Mouse (Mus musculus): ENCODE measurements around the gene Igsf8. TPM values are rescaled to one million over a fixed set of nuclear protein-coding genes. Genes with fewer than 3 reads are reported as not detected.
A peak's percentile ranks its signal among the peaks of the same experiment; 100 is the strongest.
"Not testable (repeated sequence)": the region's sequence is repeated elsewhere in the genome, so short reads cannot be mapped to it uniquely, and the experiment has no call there.

Gene Igsf8
- total and polyA plus RNA-seq, 2 experiments from 2014 or later: 90.8 to 136 TPM

GRCm38 (mm10) chr1:172242401-172242800 lies 19.0 kb upstream of the Igsf8 start:
- 6% methylated on average over 2 of the region's 2 CpGs for WGBS
- TF ChIP-seq CTCF (IDR thresholded peaks at IDR 0.05; ENCODE audit: low read depth): no peak
- no peaks in the 10 kb centered on the region for H3K27me3 ChIP-seq (ENCODE audit: insufficient read depth, low read length)

GRCm38 (mm10) chr1:172243547-172244205 lies 17.8 kb upstream of the Igsf8 start:
- Histone ChIP-seq H3K4me3 (ENCODE audit: low read length) (no peak overlapping the region), H3K36me3 (ENCODE audit: insufficient read depth, low read length) (no peaks in the 10 kb centered on the region), H3K9ac (replicated peaks; ENCODE audit: low read length) (no peak overlapping the region), H3K4me1 (ENCODE audit: insufficient read depth, low read length) (peaks cover 4% of the 10 kb centered on the region), H3K4me2 (ENCODE audit: low read depth, low read length) (no peak overlapping the region), H3K27ac (no peak overlapping the region), H3K9me3 (ENCODE audit: low read length) (no peaks in the 10 kb centered on the region), H3K27me3 (ENCODE audit: insufficient read depth, low read length) (no peaks in the 10 kb centered on the region)
- no peak for ATAC-seq
- WGBS: 29% methylated on average over 16 of the region's 16 CpGs
- DNase-seq (ENCODE audit: low spot score): peak; percentile 30
- peak; percentile 36 for TF ChIP-seq CTCF (IDR thresholded peaks at IDR 0.05; ENCODE audit: low read depth)

More at GRCm38 (mm10) chr1:172242401-172242800, 19.0 kb upstream of the Igsf8 start:
- peak overlapping the region; percentile 16; the same call in 1 of the 2 replicates for H3K27ac ChIP-seq
- H3K4me2 ChIP-seq (ENCODE audit: low read depth, low read length): no peak overlapping the region
- no peak overlapping the region for H3K9ac ChIP-seq (replicated peaks; ENCODE audit: low read length)
- DNase-seq (ENCODE audit: low spot score) (peak; percentile 53), ATAC-seq (peak; percentile 85)
- H3K4me1 ChIP-seq (ENCODE audit: insufficient read depth, low read length): peaks cover 4% of the 10 kb centered on the region
- no peaks in the 10 kb centered on the region for H3K9me3 ChIP-seq (ENCODE audit: low read length)
- H3K4me3 ChIP-seq (ENCODE audit: low read length): no peak overlapping the region
- H3K36me3 ChIP-seq (ENCODE audit: insufficient read depth, low read length): no peaks in the 10 kb centered on the region

- not testable (repeated sequence) for H3K4me1 ChIP-seq (ENCODE audit: insufficient read depth, low read length); H3K27ac ChIP-seq; ATAC-seq; H3K9me3 ChIP-seq (ENCODE audit: low read length); H3K4me3 ChIP-seq (ENCODE audit: low read length); H3K9ac ChIP-seq (replicated peaks; ENCODE audit: low read length); H3K27me3 ChIP-seq (ENCODE audit: insufficient read depth, low read length); H3K36me3 ChIP-seq (ENCODE audit: insufficient read depth, low read length); DNase-seq (ENCODE audit: low spot score)
- 54% methylated on average over 23 of the region's 23 CpGs for WGBS
- H3K4me2 ChIP-seq (ENCODE audit: low read depth, low read length): 0 out of 2 replicates have a peak overlapping the region, but pooled peaks have one; percentile 10
These were observed 16.8 kb upstream of the Igsf8 start for GRCm38 (mm10) chr1:172244645-172245044.

- H3K4me1 ChIP-seq (ENCODE audit: insufficient read depth, low read length): no peaks in the 10 kb centered on the region
- WGBS: 59% methylated on average over 4 of the region's 4 CpGs
- H3K4me3 ChIP-seq (ENCODE audit: low read length): no peak overlapping the region
- H3K9me3 ChIP-seq (ENCODE audit: low read length): no peaks in the 10 kb centered on the region
- no peaks in the 10 kb centered on the region for H3K36me3 ChIP-seq (ENCODE audit: insufficient read depth, low read length)
- H3K27ac ChIP-seq: no peak overlapping the region
- no peaks in the 10 kb centered on the region for H3K27me3 ChIP-seq (ENCODE audit: insufficient read depth, low read length)
- no peak overlapping the region for H3K4me2 ChIP-seq (ENCODE audit: low read depth, low read length)
- no peak for DNase-seq (ENCODE audit: low spot score)
- no peak overlapping the region for H3K9ac ChIP-seq (replicated peaks; ENCODE audit: low read length)
- peak; percentile 13; the same call in 1 of the 2 replicates for ATAC-seq
- TF ChIP-seq CTCF (IDR thresholded peaks at IDR 0.05; ENCODE audit: low read depth): no peak
These were observed 14.2 kb upstream of the Igsf8 start for GRCm38 (mm10) chr1:172247216-172247615.

- Histone ChIP-seq H3K27me3 (ENCODE audit: insufficient read depth, low read length) (no peaks in the 10 kb centered on the region), H3K27ac (no peak overlapping the region), H3K4me3 (ENCODE audit: low read length) (no peak overlapping the region), H3K36me3 (ENCODE audit: insufficient read depth, low read length) (no peaks in the 10 kb centered on the region), H3K4me1 (ENCODE audit: insufficient read depth, low read length) (no peaks in the 10 kb centered on the region), H3K4me2 (ENCODE audit: low read depth, low read length) (no peak overlapping the region), H3K9me3 (ENCODE audit: low read length) (no peaks in the 10 kb centered on the region), H3K9ac (replicated peaks; ENCODE audit: low read length) (no peak overlapping the region)
- peak; percentile 70 for TF ChIP-seq CTCF (IDR thresholded peaks at IDR 0.05; ENCODE audit: low read depth)
- ATAC-seq: peak; percentile 79
- DNase-seq (ENCODE audit: low spot score): peak; percentile 62
- 34% methylated on average over 2 of the region's 2 CpGs for WGBS
These were observed 13.8 kb upstream of the Igsf8 start for GRCm38 (mm10) chr1:172247679-172248078.

- H3K27ac ChIP-seq: no peak within 1 kb of the TSS
- ATAC-seq (no peak), DNase-seq (ENCODE audit: low spot score) (no peak)
- no peaks in the 10 kb centered on the region for H3K36me3 ChIP-seq (ENCODE audit: insufficient read depth, low read length)
- no peak for TF ChIP-seq CTCF (IDR thresholded peaks at IDR 0.05; ENCODE audit: low read depth)
- no peak within 1 kb of the TSS for H3K4me2 ChIP-seq (ENCODE audit: low read depth, low read length)
- no peak within 1 kb of the TSS for H3K4me3 ChIP-seq (ENCODE audit: low read length)
- WGBS: 90% methylated on average over 6 of the region's 6 CpGs
- H3K27me3 ChIP-seq (ENCODE audit: insufficient read depth, low read length): no peaks in the 10 kb centered on the region
- no peaks in the 10 kb centered on the region for H3K9me3 ChIP-seq (ENCODE audit: low read length)
- H3K4me1 ChIP-seq (ENCODE audit: insufficient read depth, low read length): no peaks in the 10 kb centered on the region
- H3K9ac ChIP-seq (replicated peaks; ENCODE audit: low read length): no peak within 1 kb of the TSS
These were observed 3.1 kb upstream of the Igsf8 start, which contains the start of gene Atp1a4 for GRCm38 (mm10) chr1:172258314-172258713. Atp1a4 (minus strand) TSS chr1:172258414.

GRCm38 (mm10) chr1:172271208-172271607 lies 9.8 kb downstream of the Igsf8 start:
- Histone ChIP-seq H3K9me3 (ENCODE audit: low read length) (no peaks in the 10 kb centered on the region), H3K4me1 (ENCODE audit: insufficient read depth, low read length) (peaks cover 6% of the 10 kb centered on the region; the same call in 1 of the 2 replicates), H3K27me3 (ENCODE audit: insufficient read depth, low read length) (no peaks in the 10 kb centered on the region), H3K9ac (replicated peaks; ENCODE audit: low read length) (no peak overlapping the region), H3K36me3 (ENCODE audit: insufficient read depth, low read length) (no peaks in the 10 kb centered on the region), H3K4me2 (ENCODE audit: low read depth, low read length) (no peak overlapping the region), H3K27ac (0 out of 2 replicates have a peak overlapping the region, but pooled peaks have one; percentile 22), H3K4me3 (ENCODE audit: low read length) (no peak overlapping the region)
- no peak for DNase-seq (ENCODE audit: low spot score)
- WGBS: 51% methylated on average over 3 of the region's 3 CpGs
- peak; percentile 18; the same call in 1 of the 2 replicates for ATAC-seq
- TF ChIP-seq CTCF (IDR thresholded peaks at IDR 0.05; ENCODE audit: low read depth): no peak

Data from hindbrain, postnatal 0 days (tissue).